Mouse (Mus musculus): ENCODE results near the gene Mob1b.

DNA sequence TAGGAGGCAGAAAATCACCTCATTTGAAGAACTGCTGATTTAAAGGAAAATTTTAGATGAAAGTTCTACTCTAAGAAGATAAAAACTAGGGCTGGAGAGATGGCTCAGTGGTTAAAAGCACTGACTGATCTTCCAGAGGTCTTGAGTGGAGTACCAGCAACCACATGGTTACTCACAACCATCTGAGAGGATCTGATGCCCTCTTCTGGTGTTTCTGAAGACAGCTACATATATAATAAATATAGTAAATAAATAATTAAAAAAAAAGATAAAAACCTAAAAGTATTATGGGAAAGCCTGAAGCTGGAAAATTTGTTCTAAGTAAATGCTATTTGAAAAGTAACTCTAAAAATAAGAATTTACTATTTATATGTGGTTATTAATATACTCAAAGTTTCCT lies 27.6 kb upstream of the Mob1b start:
- TF ChIP-seq ZC3H11A (IDR thresholded peaks at IDR 0.05; ENCODE audit: borderline replicate concordance, low read depth, low read length) (no peak), ZNF384 (IDR thresholded peaks at IDR 0.05; ENCODE audit: low read depth, low read length) (no peak), CHD2 (IDR thresholded peaks at IDR 0.05; ENCODE audit: low read depth, low read length) (no peak), MAFK (IDR thresholded peaks at IDR 0.05; ENCODE audit: insufficient read depth, low read depth, low read length) (no peak), HCFC1 (IDR thresholded peaks at IDR 0.05; ENCODE audit: borderline replicate concordance, insufficient read depth, low read length) (no peak)

All from ES-E14 (cell line).